Mouse (Mus musculus) monocyte, adult 2 months (primary cell): Measurements from ENCODE around the gene Gm906.
"Not testable (repeated sequence)": the region's sequence is repeated elsewhere in the genome, so short reads cannot be mapped to it uniquely, and the experiment has no call there.

Experiments
- DNase-seq, 2 experiments: peaks; one replicate each; pipeline ENCODE4 v3.0.0; 2022; ENCODE audit warnings: low spot score in 2 of 2, low read depth in 1 of 2

The Gm906 gene

DNA sequence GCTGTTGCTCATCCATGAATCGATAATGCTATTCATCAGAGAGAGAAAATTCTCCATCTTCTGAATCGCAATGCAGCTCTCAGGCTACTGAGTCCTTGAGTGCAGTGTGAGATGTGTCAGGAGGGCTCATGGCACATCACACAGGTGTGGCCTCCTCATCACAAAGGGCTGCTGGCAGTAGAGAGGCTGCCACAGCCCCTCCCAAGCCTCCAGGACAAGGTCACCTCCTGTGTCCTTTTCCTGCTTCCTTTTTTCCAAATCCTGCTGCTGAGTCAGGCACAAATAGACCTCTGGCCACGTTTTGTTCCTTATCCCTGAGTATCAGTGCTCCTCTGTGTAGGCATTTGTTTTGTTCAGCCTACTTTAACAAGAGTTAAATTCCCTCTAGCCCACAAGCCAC is at the start of gene Gm906:
TSS of gene Gm906 (minus strand) at position 101 of the 400 bp plus-strand sequence.
- not testable (repeated sequence) for DNase-seq

DNA sequence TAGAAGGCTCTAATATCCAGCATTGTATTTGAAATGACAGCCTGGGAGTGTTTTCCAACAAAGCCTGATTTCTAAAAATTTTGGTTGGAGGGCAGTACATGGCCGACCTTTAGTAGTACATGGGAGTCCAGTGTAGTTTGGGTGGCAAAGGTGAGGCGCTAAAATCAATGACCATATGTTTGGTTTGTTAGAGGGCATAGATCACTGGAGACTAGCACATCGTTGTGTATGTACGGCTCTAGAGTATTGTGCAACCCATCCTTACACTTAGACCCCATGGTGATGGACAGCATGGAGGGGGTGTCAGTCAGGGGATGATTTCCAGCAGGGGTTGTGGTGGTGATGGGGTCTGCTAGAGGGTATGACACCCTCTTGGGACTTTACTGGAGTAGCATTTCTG is 33.2 kb upstream of the Gm906 start:
- DNase-seq, result not testable (repeated sequence)

DNA sequence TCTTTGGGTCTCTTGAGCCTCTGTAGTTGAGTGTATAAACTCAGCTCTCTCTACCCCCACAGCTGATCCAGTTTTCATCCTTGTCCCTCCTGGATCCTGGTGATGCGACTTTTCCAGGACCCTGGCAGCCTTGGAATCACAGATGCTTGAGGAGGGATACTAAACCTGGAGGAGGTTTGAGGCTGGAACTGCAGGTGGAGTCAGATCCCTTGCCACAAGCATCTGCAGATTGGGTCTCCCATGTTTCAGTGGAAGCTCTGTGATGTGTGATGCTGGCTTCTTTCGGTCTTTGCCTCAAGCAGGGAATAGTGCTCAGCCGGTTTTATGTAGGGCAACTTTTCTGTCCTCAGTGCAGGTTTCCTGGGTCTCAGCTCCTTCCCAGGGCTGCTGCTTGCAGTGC is 13.6 kb downstream of the Gm906 start:
- no peak for DNase-seq

DNA sequence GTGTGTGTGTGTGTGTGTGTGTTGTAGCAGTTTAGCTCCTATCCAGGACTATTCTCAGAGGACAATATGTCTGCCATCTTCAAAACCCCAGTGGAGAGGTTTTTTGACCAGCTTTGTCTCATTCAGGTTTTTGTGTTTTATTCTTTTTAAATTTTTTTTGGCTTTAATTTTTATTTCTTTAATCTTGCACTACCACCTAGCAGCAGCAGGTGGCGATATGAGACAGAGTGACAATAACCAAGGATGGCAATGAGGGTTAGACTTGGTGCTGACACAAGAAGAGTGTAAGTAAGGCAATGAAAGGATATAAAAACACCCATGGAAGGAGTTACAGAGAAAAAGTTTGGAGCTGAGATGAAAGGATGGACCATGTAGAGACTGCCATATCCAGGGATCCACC is 38.3 kb downstream of the Gm906 start:
- DNase-seq, result not testable (repeated sequence)

DNA sequence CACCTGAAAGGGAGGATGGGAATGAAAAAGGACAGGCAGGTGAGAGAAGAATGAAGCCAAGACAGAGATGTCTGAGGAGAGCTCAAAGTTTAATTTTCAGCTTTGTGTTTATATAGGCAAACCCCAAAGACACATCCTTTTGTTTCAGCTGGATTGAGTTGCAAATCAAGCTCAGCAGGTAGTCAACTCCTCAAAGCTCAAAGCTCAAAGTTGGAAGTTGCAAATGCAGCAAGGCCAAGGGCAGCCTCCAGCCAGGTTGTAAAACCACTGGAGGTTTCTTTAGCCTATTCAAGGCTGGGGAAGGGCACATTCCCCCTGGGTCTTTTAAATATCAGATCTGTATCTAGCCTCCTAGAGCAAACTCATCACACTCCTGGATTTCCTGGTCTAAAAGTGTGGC is 39.9 kb downstream of the Gm906 start:
- DNase-seq, result not testable (repeated sequence)

DNA sequence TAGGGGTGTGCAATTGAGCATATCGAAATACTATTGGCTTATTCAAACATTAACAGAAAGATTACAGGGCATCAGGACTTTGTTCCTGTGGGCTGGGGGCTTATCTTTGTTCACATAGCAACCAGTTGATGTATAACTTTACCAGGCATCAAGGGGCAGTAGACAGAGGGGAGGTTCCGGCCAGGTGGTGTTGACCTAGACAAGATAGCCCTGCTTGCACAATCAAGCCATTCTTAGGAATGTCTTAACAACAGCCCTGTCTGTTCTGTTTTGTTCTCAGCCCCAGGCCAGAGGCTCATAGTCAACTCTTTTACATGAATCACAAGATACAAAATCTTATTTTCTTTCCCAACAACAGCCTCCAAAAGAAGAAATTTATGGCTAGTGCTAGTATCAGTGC is 40.5 kb downstream of the Gm906 start:
- not testable (repeated sequence) for DNase-seq

DNA sequence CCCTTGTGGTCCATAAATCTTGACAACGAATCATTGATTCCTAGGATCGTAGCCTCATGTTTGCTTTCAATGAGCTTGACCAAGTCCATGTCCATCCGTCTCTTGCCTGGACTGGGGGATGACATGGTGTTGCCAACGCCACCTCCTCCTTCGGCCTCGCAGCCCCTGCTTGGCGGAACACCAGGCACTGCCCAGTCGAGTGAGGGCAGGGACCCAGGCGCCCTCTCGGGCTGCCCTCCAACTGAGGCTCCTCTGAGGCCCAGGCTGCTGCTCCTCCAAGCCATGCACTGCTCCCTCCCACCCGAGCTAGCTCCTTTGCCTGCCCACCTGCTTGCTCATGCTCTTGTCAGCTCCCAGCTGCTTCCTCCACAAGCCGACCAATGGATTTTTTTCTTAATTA is 42.1 kb downstream of the Gm906 start:
- DNase-seq, result no peak

DNA sequence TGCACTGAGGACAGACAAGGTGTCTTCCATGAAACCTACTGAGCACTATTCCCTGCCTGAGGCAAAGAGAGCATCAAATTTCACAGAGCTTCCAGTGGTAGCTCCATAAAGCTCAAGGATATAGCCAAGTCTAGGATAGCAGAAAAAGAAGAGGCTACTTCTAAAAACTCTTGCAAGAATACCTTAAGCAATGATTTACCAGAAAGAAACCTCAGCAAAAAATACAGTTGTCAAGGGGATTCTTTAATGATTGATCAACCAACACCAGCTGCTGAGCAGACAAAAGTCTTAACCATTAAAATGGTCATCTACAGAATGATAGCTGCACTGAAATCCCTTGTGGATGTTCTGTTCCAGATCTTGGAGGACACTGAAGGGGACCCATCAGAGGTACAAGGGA is 53.3 kb downstream of the Gm906 start:
- not testable (repeated sequence) for DNase-seq
